Mouse (Mus musculus): ENCODE data around the gene Dst. TPM values are rescaled to one million over a fixed set of nuclear protein-coding genes. Genes with fewer than 3 reads are reported as not detected.

Gene Dst
- polyA plus RNA-seq, 1 experiment from 2014 or later, result 26.9 TPM

DNA sequence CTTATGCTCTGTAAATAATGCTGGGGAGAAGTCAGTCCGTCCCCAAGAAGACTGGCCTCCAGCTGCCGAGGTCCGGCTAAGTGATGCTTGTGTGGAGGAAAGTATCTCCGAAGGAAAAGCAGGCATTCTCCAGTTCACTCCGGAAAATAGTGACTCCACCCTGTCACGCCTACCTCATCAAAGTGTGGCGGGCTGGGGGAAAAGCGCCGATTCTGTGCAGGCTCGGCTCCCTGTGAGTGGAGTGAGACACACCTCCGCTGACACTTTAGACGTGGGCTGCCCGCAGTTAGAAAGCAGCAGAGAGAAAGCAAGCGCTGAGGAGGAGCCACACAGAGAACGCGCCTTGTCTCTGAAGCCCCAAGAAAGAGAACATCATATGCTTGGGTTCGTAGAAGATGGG lies 284.1 kb downstream of the Dst start:
- ATAC-seq (replicated peaks; ENCODE audit: insufficient number of reproducible peaks, low FRiP score, low TSS enrichment), result no peak
- no peaks in the 10 kb centered on the region for H3K9me3 ChIP-seq (replicated peaks; ENCODE audit: control insufficient read depth, low read length)
- H3K4me1 ChIP-seq (ENCODE audit: control insufficient read depth, insufficient read depth, low read length), result no peaks in the 10 kb centered on the region
- 82% methylated on average over 17 of the region's 17 CpGs for WGBS (ENCODE audit: insufficient replicate concordance)
- peaks cover 10% of the 10 kb centered on the region for H3K36me3 ChIP-seq (ENCODE audit: control insufficient read depth, insufficient read depth, low read length)
- no peak overlapping the region for H3K9ac ChIP-seq (ENCODE audit: low read depth, low read length)
- no peak overlapping the region for H3K4me2 ChIP-seq
- H3K27ac ChIP-seq (ENCODE audit: low read depth, low read length), result no peak overlapping the region
- H3K27me3 ChIP-seq (ENCODE audit: control insufficient read depth, insufficient read depth, low read length), result no peaks in the 10 kb centered on the region
- no peak overlapping the region for H3K4me3 ChIP-seq (ENCODE audit: low read depth, low read length)

- Histone ChIP-seq H3K4me1 (ENCODE audit: control insufficient read depth, insufficient read depth, low read length) (no peaks in the 10 kb centered on the region), H3K4me3 (ENCODE audit: low read depth, low read length) (no peak overlapping the region), H3K9ac (ENCODE audit: low read depth, low read length) (no peak overlapping the region), H3K4me2 (no peak overlapping the region), H3K27me3 (ENCODE audit: control insufficient read depth, insufficient read depth, low read length) (no peaks in the 10 kb centered on the region), H3K27ac (ENCODE audit: low read depth, low read length) (no peak overlapping the region), H3K9me3 (replicated peaks; ENCODE audit: control insufficient read depth, low read length) (no peaks in the 10 kb centered on the region), H3K36me3 (ENCODE audit: control insufficient read depth, insufficient read depth, low read length) (peaks cover 16% of the 10 kb centered on the region)
- ATAC-seq (replicated peaks; ENCODE audit: insufficient number of reproducible peaks, low FRiP score, low TSS enrichment), result no peak
- whole genome bisulfite sequencing (ENCODE audit: insufficient replicate concordance), result 89% methylated on average over 18 of the region's 18 CpGs
These were observed 292.8 kb downstream of the Dst start for GRCm38 (mm10) chr1:34200791-34201190.

DNA sequence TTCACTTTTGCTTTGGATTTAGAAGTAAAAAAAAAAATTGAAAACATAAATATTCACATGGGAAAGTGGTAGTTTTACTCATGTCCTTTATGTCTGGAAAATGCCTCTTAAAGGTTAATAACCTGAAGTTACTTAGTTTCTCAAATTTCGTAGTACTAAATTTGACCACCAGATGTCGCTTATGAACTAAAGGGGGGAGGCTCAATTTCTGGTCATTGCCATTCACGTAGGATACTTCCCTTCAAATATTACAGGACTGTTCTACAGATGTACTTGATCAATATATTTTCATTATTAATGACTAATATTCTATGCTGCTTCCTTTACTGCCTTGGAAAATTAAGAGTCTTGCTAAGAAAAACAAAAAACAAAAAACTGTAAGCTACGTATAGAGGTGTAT lies 293.5 kb downstream of the Dst start:
- WGBS (ENCODE audit: insufficient replicate concordance), result 48% methylated on average over 4 of the region's 4 CpGs
- H3K27me3 ChIP-seq (ENCODE audit: control insufficient read depth, insufficient read depth, low read length), result no peaks in the 10 kb centered on the region
- H3K36me3 ChIP-seq (ENCODE audit: control insufficient read depth, insufficient read depth, low read length), result peaks cover 19% of the 10 kb centered on the region
- no peak overlapping the region for H3K4me3 ChIP-seq (ENCODE audit: low read depth, low read length)
- ATAC-seq (replicated peaks; ENCODE audit: insufficient number of reproducible peaks, low FRiP score, low TSS enrichment), result no peak
- no peaks in the 10 kb centered on the region for H3K9me3 ChIP-seq (replicated peaks; ENCODE audit: control insufficient read depth, low read length)
- H3K4me2 ChIP-seq, result no peak overlapping the region
- H3K27ac ChIP-seq (ENCODE audit: low read depth, low read length), result no peak overlapping the region
- H3K9ac ChIP-seq (ENCODE audit: low read depth, low read length), result no peak overlapping the region
- H3K4me1 ChIP-seq (ENCODE audit: control insufficient read depth, insufficient read depth, low read length), result no peaks in the 10 kb centered on the region

DNA sequence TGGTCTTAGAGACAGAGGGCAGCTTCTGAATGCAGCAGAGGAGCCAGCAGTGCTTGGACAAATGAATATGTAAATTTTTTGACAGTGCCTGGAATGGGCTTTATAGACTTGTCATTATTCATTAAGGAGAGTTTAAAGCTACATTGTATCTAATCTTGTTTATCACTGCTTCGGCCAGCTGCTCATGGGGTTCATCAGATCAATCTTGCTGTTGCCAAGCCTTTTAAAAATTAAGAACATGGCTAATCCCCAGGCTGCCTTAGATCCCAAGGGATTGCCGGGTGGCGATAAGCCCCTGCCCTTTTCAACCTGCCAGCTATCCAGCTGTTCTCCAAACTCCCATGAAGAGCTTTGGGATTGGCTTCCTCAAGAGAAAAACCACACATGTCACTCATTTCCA lies 303.7 kb downstream of the Dst start:
- Histone ChIP-seq H3K9me3 (replicated peaks; ENCODE audit: control insufficient read depth, low read length) (no peaks in the 10 kb centered on the region), H3K9ac (ENCODE audit: low read depth, low read length) (no peak overlapping the region), H3K27me3 (ENCODE audit: control insufficient read depth, insufficient read depth, low read length) (no peaks in the 10 kb centered on the region), H3K4me2 (no peak overlapping the region), H3K36me3 (ENCODE audit: control insufficient read depth, insufficient read depth, low read length) (peaks cover 13% of the 10 kb centered on the region), H3K4me3 (ENCODE audit: low read depth, low read length) (no peak overlapping the region), H3K27ac (ENCODE audit: low read depth, low read length) (no peak overlapping the region), H3K4me1 (ENCODE audit: control insufficient read depth, insufficient read depth, low read length) (no peaks in the 10 kb centered on the region)
- 78% methylated on average over 3 of the region's 3 CpGs for WGBS (ENCODE audit: insufficient replicate concordance)
- ATAC-seq (replicated peaks; ENCODE audit: insufficient number of reproducible peaks, low FRiP score, low TSS enrichment), result no peak

DNA sequence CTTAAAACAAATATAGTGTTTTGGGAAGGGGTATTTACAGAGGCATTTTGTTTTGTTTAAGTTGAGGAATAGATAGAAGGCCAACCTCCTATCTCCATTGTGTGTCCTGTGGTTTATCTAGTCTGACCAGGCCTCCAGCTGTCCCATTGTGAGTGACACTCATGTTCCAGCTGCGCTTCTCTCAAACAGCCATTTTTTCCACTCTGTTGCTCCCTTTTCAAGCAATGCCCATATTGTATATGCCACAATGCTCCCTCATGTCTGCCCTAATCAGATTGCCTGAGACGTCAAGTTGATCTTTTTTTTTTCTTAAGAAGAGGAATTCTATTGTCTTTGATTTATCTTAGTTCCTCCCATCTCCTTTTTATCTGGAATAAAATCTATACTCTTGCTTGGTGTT lies 308.4 kb downstream of the Dst start:
- peaks cover 18% of the 10 kb centered on the region for H3K36me3 ChIP-seq (ENCODE audit: control insufficient read depth, insufficient read depth, low read length)

GRCm38 (mm10) chr1:34218323-34218722 lies 310.3 kb downstream of the Dst start:
- Histone ChIP-seq H3K4me1 (ENCODE audit: control insufficient read depth, insufficient read depth, low read length) (no peaks in the 10 kb centered on the region), H3K27me3 (ENCODE audit: control insufficient read depth, insufficient read depth, low read length) (no peaks in the 10 kb centered on the region), H3K9me3 (replicated peaks; ENCODE audit: control insufficient read depth, low read length) (no peaks in the 10 kb centered on the region), H3K36me3 (ENCODE audit: control insufficient read depth, insufficient read depth, low read length) (peaks cover 8% of the 10 kb centered on the region), H3K4me2 (no peak overlapping the region), H3K27ac (ENCODE audit: low read depth, low read length) (no peak overlapping the region), H3K4me3 (ENCODE audit: low read depth, low read length) (no peak overlapping the region), H3K9ac (ENCODE audit: low read depth, low read length) (no peak overlapping the region)
- WGBS (ENCODE audit: insufficient replicate concordance), result 37% methylated on average over 6 of the region's 6 CpGs
- no peak for ATAC-seq (replicated peaks; ENCODE audit: insufficient number of reproducible peaks, low FRiP score, low TSS enrichment)

More for the DNA sequence above, 308.4 kb downstream of the Dst start:
- H3K4me1 ChIP-seq (ENCODE audit: control insufficient read depth, insufficient read depth, low read length), result no peaks in the 10 kb centered on the region
- no peak overlapping the region for H3K9ac ChIP-seq (ENCODE audit: low read depth, low read length)
- H3K4me2 ChIP-seq, result no peak overlapping the region
- H3K27ac ChIP-seq (ENCODE audit: low read depth, low read length), result no peak overlapping the region
- no peak for ATAC-seq (replicated peaks; ENCODE audit: insufficient number of reproducible peaks, low FRiP score, low TSS enrichment)
- H3K27me3 ChIP-seq (ENCODE audit: control insufficient read depth, insufficient read depth, low read length), result no peaks in the 10 kb centered on the region
- no peaks in the 10 kb centered on the region for H3K9me3 ChIP-seq (replicated peaks; ENCODE audit: control insufficient read depth, low read length)
- WGBS (ENCODE audit: insufficient replicate concordance), result 68% methylated on average over 2 of the region's 2 CpGs
- H3K4me3 ChIP-seq (ENCODE audit: low read depth, low read length), result no peak overlapping the region

GRCm38 (mm10) chr1:34218801-34219200 lies 310.8 kb downstream of the Dst start:
- H3K36me3 ChIP-seq (ENCODE audit: control insufficient read depth, insufficient read depth, low read length), result peaks cover 6% of the 10 kb centered on the region
- 83% methylated on average over 9 of the region's 9 CpGs for WGBS (ENCODE audit: insufficient replicate concordance)

DNA sequence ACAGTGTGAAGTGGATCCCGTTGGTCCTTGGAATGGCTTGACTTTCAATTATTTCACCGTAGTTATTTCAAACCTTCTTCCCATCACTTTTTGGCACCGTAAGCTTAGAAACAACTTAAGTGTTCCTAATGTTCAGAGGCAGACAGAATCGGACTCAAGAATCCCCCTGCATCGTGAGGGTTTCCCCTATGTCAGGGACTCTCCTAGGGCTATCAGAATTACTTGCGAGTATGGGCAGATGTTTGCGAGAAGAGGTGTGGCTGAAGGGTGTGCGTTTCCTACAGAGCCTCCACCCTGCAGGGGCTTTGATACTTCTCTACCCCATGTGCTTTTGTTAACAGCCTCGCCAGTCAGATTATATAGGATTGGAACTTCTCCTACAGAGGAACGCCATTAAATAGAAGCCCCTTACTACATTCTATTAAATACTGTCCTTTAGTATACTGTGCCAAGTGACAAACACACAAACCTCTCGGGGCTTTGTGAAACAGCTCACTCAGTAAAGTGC lies 312.1 kb downstream of the Dst start:
- no peak overlapping the region for H3K27ac ChIP-seq (ENCODE audit: low read depth, low read length)
- no peaks in the 10 kb centered on the region for H3K27me3 ChIP-seq (ENCODE audit: control insufficient read depth, insufficient read depth, low read length)
- no peaks in the 10 kb centered on the region for H3K4me1 ChIP-seq (ENCODE audit: control insufficient read depth, insufficient read depth, low read length)
- H3K4me2 ChIP-seq, result no peak overlapping the region
- H3K9ac ChIP-seq (ENCODE audit: low read depth, low read length), result no peak overlapping the region
- WGBS (ENCODE audit: insufficient replicate concordance), result 86% methylated on average over 11 of the region's 11 CpGs
- no peaks in the 10 kb centered on the region for H3K9me3 ChIP-seq (replicated peaks; ENCODE audit: control insufficient read depth, low read length)
- H3K36me3 ChIP-seq (ENCODE audit: control insufficient read depth, insufficient read depth, low read length), result peaks cover 4% of the 10 kb centered on the region; the same call in 1 of the 2 replicates
- H3K4me3 ChIP-seq (ENCODE audit: low read depth, low read length), result no peak overlapping the region
- no peak for ATAC-seq (replicated peaks; ENCODE audit: insufficient number of reproducible peaks, low FRiP score, low TSS enrichment)

More at GRCm38 (mm10) chr1:34218801-34219200, 310.8 kb downstream of the Dst start:
- no peak overlapping the region for H3K27ac ChIP-seq (ENCODE audit: low read depth, low read length)
- H3K4me3 ChIP-seq (ENCODE audit: low read depth, low read length), result no peak overlapping the region
- H3K4me2 ChIP-seq, result no peak overlapping the region
- no peak overlapping the region for H3K9ac ChIP-seq (ENCODE audit: low read depth, low read length)
- H3K4me1 ChIP-seq (ENCODE audit: control insufficient read depth, insufficient read depth, low read length), result no peaks in the 10 kb centered on the region
- no peak for ATAC-seq (replicated peaks; ENCODE audit: insufficient number of reproducible peaks, low FRiP score, low TSS enrichment)
- H3K27me3 ChIP-seq (ENCODE audit: control insufficient read depth, insufficient read depth, low read length), result no peaks in the 10 kb centered on the region
- H3K9me3 ChIP-seq (replicated peaks; ENCODE audit: control insufficient read depth, low read length), result no peaks in the 10 kb centered on the region

DNA sequence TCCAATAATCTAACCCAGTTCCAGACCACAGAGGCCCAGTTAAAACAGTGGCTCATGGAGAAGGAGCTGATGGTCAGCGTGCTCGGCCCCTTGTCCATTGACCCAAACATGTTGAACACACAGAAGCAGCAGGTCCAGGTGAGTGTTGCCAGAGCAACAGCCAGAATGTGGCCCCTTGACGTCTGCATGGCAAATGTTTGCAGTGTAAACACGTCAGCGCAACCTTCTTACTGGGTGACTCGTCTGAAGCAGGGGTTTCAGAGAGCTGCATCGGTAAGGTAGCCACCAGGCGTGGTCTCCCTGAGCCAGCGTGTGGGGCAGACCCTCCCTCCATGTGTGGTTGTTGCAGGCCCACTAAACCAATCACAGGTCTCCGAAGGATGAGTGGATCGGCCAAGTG lies 315.8 kb downstream of the Dst start:
- H3K4me2 ChIP-seq, result no peak overlapping the region
- no peaks in the 10 kb centered on the region for H3K27me3 ChIP-seq (ENCODE audit: control insufficient read depth, insufficient read depth, low read length)
- 81% methylated on average over 11 of the region's 11 CpGs for WGBS (ENCODE audit: insufficient replicate concordance)
- H3K27ac ChIP-seq (ENCODE audit: low read depth, low read length), result no peak overlapping the region
- ATAC-seq (replicated peaks; ENCODE audit: insufficient number of reproducible peaks, low FRiP score, low TSS enrichment), result no peak
- no peak overlapping the region for H3K4me3 ChIP-seq (ENCODE audit: low read depth, low read length)
- H3K4me1 ChIP-seq (ENCODE audit: control insufficient read depth, insufficient read depth, low read length), result no peaks in the 10 kb centered on the region
- no peak overlapping the region for H3K9ac ChIP-seq (ENCODE audit: low read depth, low read length)
- H3K36me3 ChIP-seq (ENCODE audit: control insufficient read depth, insufficient read depth, low read length), result peaks cover 22% of the 10 kb centered on the region
- no peaks in the 10 kb centered on the region for H3K9me3 ChIP-seq (replicated peaks; ENCODE audit: control insufficient read depth, low read length)
